Comparison of ENCODE assay signal across 8 mouse cellular contexts in genomic region chr2:15054496-15054895, GRCm38 (mm10). TPM values are rescaled to one million over a fixed set of nuclear protein-coding genes. Genes with fewer than 3 reads are reported as not detected.
DNase-seq lines count a peak whose midpoint lies in the region; ATAC-seq lines count a peak whose summit lies in the region.

No protein-coding gene starts in this region.

- peak overlapping the region; percentile 85 for H3K4me3 ChIP-seq in heart, embryonic 15.5 days

- peak overlapping the region; percentile 67 for H3K9ac ChIP-seq in heart, embryonic 15.5 days

- no peaks in the 10 kb centered on the region for H3K9me3 ChIP-seq in heart, embryonic 15.5 days (replicated peaks)

- peak overlapping the region; percentile 94 for H3K27ac ChIP-seq in heart, embryonic 15.5 days

- peaks cover 29% of the 10 kb centered on the region for H3K4me1 ChIP-seq in heart, embryonic 15.5 days (replicated peaks)

- WGBS in heart, embryonic 15.5 days, result 18% methylated on average over 10 of the region's 10 CpGs

- intact Hi-C loops in heart, postnatal 14 days (cut with DNase I), result no loop called here
- intact Hi-C loops in left cerebral cortex, postnatal 4 days (cut with DNase I), result no loop called here

- no peaks in the 10 kb centered on the region for H3K36me3 ChIP-seq in heart, embryonic 15.5 days

- peak overlapping the region; percentile 71 for H3K4me2 ChIP-seq in heart, embryonic 15.5 days

- DNase-seq in heart, postnatal 14 days, result no peak
- DNase-seq in MN1 (ENCODE audit: low spot score) (peak; percentile 37), adipocyte (ENCODE audit: low spot score) (no peak)
- peak; percentile 6 for DNase-seq in lung, postnatal 10 days
- no peak for DNase-seq in T-cell, adult 2 months (ENCODE audit: low spot score)
- DNase-seq in left cerebral cortex, postnatal 4 days, result no peak

- peak; percentile 11; the same call in 1 of the 2 replicates for ATAC-seq in heart, embryonic 15.5 days (replicated peaks; ENCODE audit: insufficient number of reproducible peaks, insufficient read depth, low FRiP score, low read depth)
- peak; percentile 12 to 20; a peak in 2 of 4 replicates for ATAC-seq in hematopoietic stem cell, adult 5-6 weeks (replicated peaks in 1 of 2; ENCODE audit: insufficient read depth in 1 of 2, low FRiP score in 2 of 2, low TSS enrichment in 1 of 2, low read depth in 1 of 2, poor library complexity in 2 of 2, severe bottlenecking in 2 of 2)

- no peaks in the 10 kb centered on the region for H3K27me3 ChIP-seq in heart, embryonic 15.5 days

RNA-seq across cellular contexts. Expression of gene Nsun6, which starts 0.4 kb away (rescaled TPM):
- polyA plus RNA-seq in heart, embryonic 15.5 days (2015; fragmentation: Nextera tagmentation; extraction: Ambion mirVana), result 6.8 TPM in 2 replicates
- total RNA-seq in heart, postnatal 14 days (2021), result 1 to 10 TPM; 4.7 to 6.2 TPM
- 15.1 and 16.9 TPM in 2 replicates for total RNA-seq in hematopoietic stem cell, adult 5-6 weeks (2017)
- total RNA-seq in left cerebral cortex, postnatal 4 days (2021), result 10 to 100 TPM; 15.2 to 17.6 TPM

RNA-seq across cellular contexts. Expression of gene Arl5b, which starts 5.3 kb away (rescaled TPM):
- polyA plus RNA-seq in heart, embryonic 15.5 days (2015; fragmentation: Nextera tagmentation; extraction: Ambion mirVana), result 18.4 and 20.6 TPM in 2 replicates
- 10 to 100 TPM; 29.9 to 34.4 TPM for total RNA-seq in heart, postnatal 14 days (2021)
- total RNA-seq in hematopoietic stem cell, adult 5-6 weeks (2017), result 44.6 and 47.8 TPM in 2 replicates
- total RNA-seq in left cerebral cortex, postnatal 4 days (2021), result 10 to 100 TPM; 45.9 to 47.3 TPM

Comparison
In these comparisons a context has a peak if more than half of its experiments do, and no peak if none do; other contexts are left out.
1. DNase-seq: peak in MN1 (single experiment) and lung, postnatal 10 days (single experiment); none in heart, postnatal 14 days (0 of 2), adipocyte (single experiment), T-cell, adult 2 months (single experiment) and left cerebral cortex, postnatal 4 days (single experiment).